Mouse (Mus musculus) neural tube, embryonic 12.5 days (tissue): ENCODE measurements around the gene Gria2. TPM values are rescaled to one million over a fixed set of nuclear protein-coding genes. Genes with fewer than 3 reads are reported as not detected.

ENCODE experiments used
- ATAC-seq: fragments of 200-750 bp; cut with Nextera tagmentation; 2 replicates; pipeline ENCODE4 v1.8.0; 2017; ENCODE audit warnings: low read depth, mild to moderate bottlenecking, moderate TSS enrichment, moderate library complexity; ENCODE audit not compliant: low FRiP score
- H3K27ac ChIP-seq: fragments of 300-500 bp; sonication (generic); 2 replicates; pipeline ENCODE4 v1.5.1; 2016
- H3K27me3 ChIP-seq: fragments of 300-500 bp; sonication (generic); replicated peaks from 2 replicates; pipeline ENCODE4 v1.6.1; 2016; ENCODE audit warnings: mild to moderate bottlenecking
- H3K36me3 ChIP-seq: fragments of 300-500 bp; sonication (generic); 2 replicates; pipeline ENCODE4 v1.6.1; 2016; ENCODE audit warnings: mild to moderate bottlenecking
- H3K4me1 ChIP-seq: fragments of 300-500 bp; sonication (generic); 2 replicates; pipeline ENCODE4 v1.6.1; 2016
- H3K4me2 ChIP-seq: fragments of 300-500 bp; sonication (generic); replicated peaks from 2 replicates; pipeline ENCODE4 v1.6.1; 2016; ENCODE audit warnings: mild to moderate bottlenecking
- H3K4me3 ChIP-seq: fragments of 300-500 bp; sonication (generic); 2 replicates; pipeline ENCODE4 v1.5.1; 2016
- H3K9ac ChIP-seq: fragments of 300-500 bp; sonication (generic); 2 replicates; pipeline ENCODE4 v1.6.1; 2016; ENCODE audit warnings: mild to moderate bottlenecking
- H3K9me3 ChIP-seq: fragments of 300-500 bp; sonication (generic); 2 replicates; pipeline ENCODE4 v1.6.1; 2016; ENCODE audit warnings: mild to moderate bottlenecking
- WGBS: fragments of 180-500 bp; shearing (Covaris S2); methylation state at CpG from one replicate; pipeline ENCODE4 v1.1.7; 2016; 5-methylcytosine and 5-hydroxymethylcytosine counted together
- polyA plus RNA-seq: library from polyadenylated mRNA; unstranded; fragments of >200 nt; fragmentation: Nextera tagmentation; extraction: Ambion mirVana; gene quantifications from 2 replicates; pipeline ENCODE4 v1.2.1, GENCODE M21; 2016

The Gria2 gene
- polyA plus RNA-seq, 1 experiment from 2014 or later, result 50.0 TPM

DNA sequence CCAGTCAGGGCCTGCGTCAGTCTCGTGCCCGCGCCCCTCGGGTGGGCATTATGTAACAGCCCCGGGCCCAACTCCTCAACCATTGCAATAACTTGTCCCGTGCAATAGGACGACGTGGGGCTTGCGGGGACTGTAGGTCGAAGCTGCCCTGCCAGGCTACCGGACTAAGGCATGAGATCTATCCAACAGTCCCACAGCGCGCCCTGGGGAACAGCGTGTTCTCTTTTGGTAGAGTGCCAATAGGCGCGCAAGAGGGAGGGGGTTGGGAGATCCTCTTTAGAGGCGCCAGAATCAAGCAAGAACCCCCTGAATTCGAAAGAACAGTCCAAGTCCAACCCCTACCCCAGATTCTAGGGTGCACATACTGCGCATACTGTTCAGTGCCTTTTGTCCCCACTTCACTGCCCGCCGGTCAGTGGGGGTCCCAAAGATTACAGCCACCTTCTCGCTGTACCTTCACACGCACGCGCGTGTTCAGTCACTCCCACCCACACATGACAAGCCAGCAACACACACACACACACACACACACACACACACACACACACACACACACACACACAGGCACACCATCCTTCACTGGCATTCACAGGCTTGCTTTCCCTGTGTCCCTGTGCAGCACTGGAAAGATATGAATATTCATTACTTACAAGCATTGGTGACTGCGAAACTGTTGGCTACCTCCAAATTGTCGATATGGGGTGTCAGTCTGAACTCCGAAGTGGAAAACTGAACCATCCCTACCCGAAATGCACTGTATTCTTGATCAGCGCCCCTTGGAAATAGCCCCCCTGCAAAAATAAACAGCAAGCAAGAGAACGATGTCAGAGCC, 1.4 kb downstream of the Gria2 start:
- Histone ChIP-seq H3K27ac (peak overlapping the region; percentile 66; the same call in 1 of the 2 replicates), H3K4me1 (peaks cover 6% of the 10 kb centered on the region; the same call in 1 of the 2 replicates), H3K9me3 (no peaks in the 10 kb centered on the region), H3K4me3 (peak overlapping the region; percentile 56), H3K36me3 (no peaks in the 10 kb centered on the region), H3K27me3 (no peaks in the 10 kb centered on the region), H3K9ac (peak overlapping the region; percentile 73), H3K4me2 (peak overlapping the region; percentile 79)
- peak; percentile 66 for ATAC-seq
- 7% methylated on average over 33 of the region's 33 CpGs for WGBS

DNA sequence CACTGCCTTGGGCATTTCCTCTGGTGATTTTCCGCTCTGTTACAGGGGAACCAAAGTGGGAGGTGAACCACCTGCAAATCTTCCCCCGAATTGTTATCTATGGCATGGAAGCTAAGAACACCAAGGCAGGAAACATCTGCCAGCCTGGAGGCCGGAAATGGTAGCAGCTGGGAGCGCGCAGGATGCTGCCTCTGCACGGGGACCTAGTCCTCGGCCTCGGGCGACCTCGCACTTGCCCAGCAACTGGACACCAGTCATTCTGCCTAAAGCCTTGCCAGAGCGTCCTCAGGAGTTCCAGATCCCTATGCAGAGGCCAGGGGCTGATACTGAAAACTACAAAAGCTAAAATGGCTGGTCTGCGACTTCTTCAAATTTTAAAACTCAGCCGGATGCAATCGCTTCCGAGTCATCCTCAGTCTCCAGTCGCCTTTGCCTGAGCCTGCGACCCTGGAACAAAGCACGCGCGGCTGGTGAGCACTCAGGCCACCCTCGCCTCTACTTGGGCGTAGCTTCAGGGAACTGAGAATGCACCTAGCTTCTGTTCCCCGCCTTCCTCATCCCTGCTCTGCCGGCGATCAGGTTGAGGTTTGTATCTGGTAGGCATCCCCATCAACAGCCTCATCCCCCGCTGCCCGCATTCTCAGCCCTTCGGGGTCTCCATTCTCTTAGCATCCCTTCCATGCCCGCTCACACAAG, 2.2 kb downstream of the Gria2 start:
- H3K4me2 ChIP-seq, result peak overlapping the region; percentile 79
- H3K27me3 ChIP-seq, result no peaks in the 10 kb centered on the region
- H3K9ac ChIP-seq, result peak overlapping the region; percentile 73
- no peaks in the 10 kb centered on the region for H3K9me3 ChIP-seq
- no peaks in the 10 kb centered on the region for H3K36me3 ChIP-seq
- 3% methylated on average over 29 of the region's 29 CpGs for WGBS
- H3K27ac ChIP-seq, result peak overlapping the region; percentile 66; the same call in 1 of the 2 replicates
- peaks cover 6% of the 10 kb centered on the region; the same call in 1 of the 2 replicates for H3K4me1 ChIP-seq
- H3K4me3 ChIP-seq, result peak overlapping the region; percentile 56
- ATAC-seq, result peak; percentile 27; the same call in 1 of the 2 replicates

DNA sequence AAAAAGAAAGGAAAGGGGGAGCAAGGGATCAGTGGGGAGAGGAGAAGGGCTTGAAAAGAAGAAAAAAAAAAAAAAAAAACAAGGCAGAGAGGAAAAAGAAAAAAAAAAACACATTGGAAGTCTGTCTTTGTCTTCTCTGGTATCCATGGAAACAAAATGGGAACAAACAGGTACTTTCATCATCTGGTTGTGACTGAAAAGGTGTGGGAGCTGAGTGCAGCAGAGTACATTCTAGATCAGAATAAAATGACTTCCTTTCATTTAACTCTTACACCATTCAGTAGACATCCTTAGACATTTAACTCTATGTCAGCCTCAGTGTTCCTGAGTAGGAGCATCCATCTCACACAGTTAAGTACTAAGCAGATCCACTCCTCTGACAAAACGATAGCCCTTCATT, 4.7 kb downstream of the Gria2 start:
- no peaks in the 10 kb centered on the region for H3K9me3 ChIP-seq
- no peaks in the 10 kb centered on the region for H3K27me3 ChIP-seq
- H3K36me3 ChIP-seq, result no peaks in the 10 kb centered on the region
- peaks cover 3% of the 10 kb centered on the region; the same call in 1 of the 2 replicates for H3K4me1 ChIP-seq
- no peak for ATAC-seq
- H3K4me3 ChIP-seq, result no peak overlapping the region
- 75% methylated on average over 1 of the region's 1 CpGs for WGBS
- no peak overlapping the region for H3K9ac ChIP-seq
- H3K4me2 ChIP-seq, result peak overlapping the region; percentile 14; the same call in 1 of the 2 replicates
- no peak overlapping the region for H3K27ac ChIP-seq

DNA sequence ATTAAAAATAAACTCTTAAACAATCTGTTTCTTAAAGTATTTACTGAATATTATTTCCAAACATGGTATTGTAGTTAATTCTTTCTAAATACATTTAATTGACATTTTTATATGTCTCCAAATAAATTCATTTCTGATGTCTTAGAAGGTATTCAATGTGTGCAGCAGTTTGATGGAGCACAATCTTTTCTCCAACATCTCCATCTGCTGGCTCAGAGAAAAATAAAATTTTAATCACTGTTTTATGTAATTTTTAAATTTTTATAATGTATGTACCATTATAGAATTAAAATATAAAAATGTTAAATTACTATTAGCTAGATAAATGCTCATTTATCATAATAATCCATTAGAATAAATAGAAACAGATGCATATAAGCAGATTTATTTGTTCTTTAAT, 5.9 kb downstream of the Gria2 start:
- H3K4me1 ChIP-seq, result no peaks in the 10 kb centered on the region; the same call in 1 of the 2 replicates
- no peaks in the 10 kb centered on the region for H3K9me3 ChIP-seq
- H3K4me2 ChIP-seq, result no peak overlapping the region
- no peak for ATAC-seq
- no peak overlapping the region for H3K9ac ChIP-seq
- H3K27ac ChIP-seq, result no peak overlapping the region
- H3K27me3 ChIP-seq, result no peaks in the 10 kb centered on the region
- H3K36me3 ChIP-seq, result no peaks in the 10 kb centered on the region
- no peak overlapping the region for H3K4me3 ChIP-seq

DNA sequence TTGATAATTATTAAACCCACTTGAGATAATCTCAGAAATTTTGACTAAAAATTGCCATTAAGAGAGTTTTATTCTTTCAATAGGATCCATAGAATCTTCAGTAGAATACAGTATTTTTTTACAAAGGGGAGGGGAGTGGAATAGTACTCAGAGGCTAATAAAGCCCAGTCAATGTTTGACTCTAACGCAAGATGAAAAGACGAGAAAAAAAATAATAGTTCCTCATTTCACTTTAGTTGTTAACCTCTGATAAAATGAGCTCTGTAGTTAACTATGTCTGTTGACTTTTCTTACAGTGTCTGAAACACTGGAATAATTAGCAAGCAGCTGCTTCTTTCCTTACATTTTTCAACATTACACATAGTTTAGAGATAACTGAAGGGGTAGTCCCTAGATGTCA, 7.4 kb downstream of the Gria2 start:
- no peak overlapping the region for H3K27ac ChIP-seq
- no peaks in the 10 kb centered on the region for H3K27me3 ChIP-seq
- H3K9me3 ChIP-seq, result no peaks in the 10 kb centered on the region
- no peaks in the 10 kb centered on the region for H3K36me3 ChIP-seq
- no peaks in the 10 kb centered on the region for H3K4me1 ChIP-seq
- no peak overlapping the region for H3K4me3 ChIP-seq
- H3K9ac ChIP-seq, result no peak overlapping the region
- no peak for ATAC-seq
- H3K4me2 ChIP-seq, result no peak overlapping the region
- 93% methylated on average over 2 of the region's 2 CpGs for WGBS

GRCm38 (mm10) chr3:80787116-80787744, 15.4 kb downstream of the Gria2 start:
- H3K9ac ChIP-seq, result no peak overlapping the region
- H3K9me3 ChIP-seq, result no peaks in the 10 kb centered on the region
- H3K4me2 ChIP-seq, result no peak overlapping the region
- no peaks in the 10 kb centered on the region for H3K4me1 ChIP-seq
- no peaks in the 10 kb centered on the region for H3K36me3 ChIP-seq
- no peak overlapping the region for H3K4me3 ChIP-seq
- ATAC-seq, result no peak
- H3K27me3 ChIP-seq, result no peaks in the 10 kb centered on the region
- H3K27ac ChIP-seq, result no peak overlapping the region
- WGBS, result 87% methylated on average over 3 of the region's 3 CpGs

- Histone ChIP-seq H3K9ac (no peak overlapping the region), H3K27ac (no peak overlapping the region), H3K9me3 (no peaks in the 10 kb centered on the region), H3K4me2 (no peak overlapping the region), H3K27me3 (no peaks in the 10 kb centered on the region), H3K36me3 (no peaks in the 10 kb centered on the region), H3K4me1 (no peaks in the 10 kb centered on the region), H3K4me3 (no peak overlapping the region)
- no peak for ATAC-seq
These were observed 21.5 kb downstream of the Gria2 start for GRCm38 (mm10) chr3:80781144-80781530.

- 85% methylated on average over 4 of the region's 4 CpGs for WGBS
These were observed 22.1 kb downstream of the Gria2 start for GRCm38 (mm10) chr3:80780383-80781143.

GRCm38 (mm10) chr3:80776628-80777027, 26.0 kb downstream of the Gria2 start:
- Histone ChIP-seq H3K9me3 (no peaks in the 10 kb centered on the region), H3K27ac (no peak overlapping the region), H3K36me3 (no peaks in the 10 kb centered on the region), H3K9ac (no peak overlapping the region), H3K4me1 (no peaks in the 10 kb centered on the region), H3K4me2 (no peak overlapping the region), H3K4me3 (no peak overlapping the region), H3K27me3 (no peaks in the 10 kb centered on the region)
- 71% methylated on average over 2 of the region's 2 CpGs for WGBS
- ATAC-seq, result no peak

More at GRCm38 (mm10) chr3:80780383-80781143, 22.1 kb downstream of the Gria2 start:
- no peak overlapping the region for H3K4me3 ChIP-seq
- no peak for ATAC-seq
- H3K4me1 ChIP-seq, result no peaks in the 10 kb centered on the region
- no peaks in the 10 kb centered on the region for H3K36me3 ChIP-seq
- no peaks in the 10 kb centered on the region for H3K27me3 ChIP-seq
- no peak overlapping the region for H3K27ac ChIP-seq
- H3K9ac ChIP-seq, result no peak overlapping the region
- H3K4me2 ChIP-seq, result no peak overlapping the region
- no peaks in the 10 kb centered on the region for H3K9me3 ChIP-seq

DNA sequence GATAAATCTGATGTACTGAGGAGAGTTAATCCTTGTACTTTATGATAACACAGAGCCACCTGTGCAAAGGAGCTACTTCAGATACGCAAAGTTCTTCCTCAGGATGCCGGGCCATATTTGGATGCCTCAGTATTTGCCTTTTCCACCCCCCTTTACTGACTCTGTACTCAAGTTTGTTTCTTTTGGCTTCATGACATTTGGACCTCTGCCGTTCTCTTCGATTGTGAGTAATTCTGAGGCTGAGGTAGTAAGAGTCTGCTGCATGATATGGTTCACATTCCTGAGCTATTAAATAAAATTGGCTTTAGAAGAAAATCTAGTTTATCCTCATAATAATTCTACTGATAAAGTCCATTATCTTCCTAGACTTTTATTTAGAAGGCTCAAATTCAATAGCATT, 26.7 kb downstream of the Gria2 start:
- H3K4me1 ChIP-seq, result no peaks in the 10 kb centered on the region
- H3K36me3 ChIP-seq, result no peaks in the 10 kb centered on the region
- H3K9me3 ChIP-seq, result no peaks in the 10 kb centered on the region
- ATAC-seq, result no peak
- no peak overlapping the region for H3K4me3 ChIP-seq
- no peaks in the 10 kb centered on the region for H3K27me3 ChIP-seq
- H3K9ac ChIP-seq, result no peak overlapping the region
- no peak overlapping the region for H3K4me2 ChIP-seq
- 92% methylated on average over 4 of the region's 4 CpGs for WGBS
- no peak overlapping the region for H3K27ac ChIP-seq

DNA sequence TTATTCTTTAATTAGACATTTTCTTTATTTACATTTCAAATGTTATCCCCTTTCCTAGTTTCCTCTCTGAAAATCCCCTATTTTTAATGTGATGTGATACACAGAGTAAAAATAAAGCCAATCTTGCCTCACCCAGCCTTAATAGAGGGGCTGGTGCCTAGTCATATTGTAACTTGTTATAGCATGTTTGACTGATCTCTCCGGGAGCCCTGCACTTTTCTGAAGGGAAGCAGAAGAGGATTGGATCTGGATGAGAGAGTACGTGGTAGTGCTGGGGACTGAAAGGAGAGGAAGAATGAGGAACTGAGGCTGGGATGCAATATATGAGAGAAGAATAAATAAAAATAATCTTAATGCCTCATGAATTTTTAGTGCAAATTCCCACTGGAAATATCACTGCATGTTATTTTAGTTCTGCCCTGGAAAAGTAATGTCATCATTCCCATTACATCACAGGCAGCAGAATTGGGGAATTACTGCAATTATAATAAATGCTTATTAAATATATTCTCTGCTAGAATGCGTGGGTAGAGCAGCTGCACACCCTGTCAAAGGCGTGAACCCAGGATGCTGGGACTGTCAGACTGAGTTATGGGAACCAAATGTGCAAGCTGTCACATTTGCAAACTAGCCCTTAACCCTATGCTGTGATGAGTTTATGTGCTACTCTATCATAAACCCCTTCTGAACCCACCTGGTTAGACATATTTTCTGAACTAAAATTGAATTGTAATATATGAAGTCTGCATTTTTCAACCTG, 28.4 kb downstream of the Gria2 start:
- Histone ChIP-seq H3K4me2 (no peak overlapping the region), H3K9me3 (no peaks in the 10 kb centered on the region), H3K4me1 (no peaks in the 10 kb centered on the region), H3K27me3 (no peaks in the 10 kb centered on the region), H3K27ac (no peak overlapping the region), H3K36me3 (no peaks in the 10 kb centered on the region), H3K4me3 (no peak overlapping the region), H3K9ac (no peak overlapping the region)
- peak; percentile 53; the same call in 1 of the 2 replicates for ATAC-seq
- WGBS, result 56% methylated on average over 4 of the region's 4 CpGs
